Mouse (Mus musculus): ENCODE data around the gene Pmm2.

Gene Pmm2

GRCm38 (mm10) chr16:8656256-8656655, 18.8 kb downstream of the Pmm2 start:
- DNase-seq (ENCODE audit: low spot score), result no peak

GRCm38 (mm10) chr16:8658349-8658748, 20.9 kb downstream of the Pmm2 start:
- DNase-seq (ENCODE audit: low spot score), result no peak

- no peak for DNase-seq (ENCODE audit: low spot score)
Measured at GRCm38 (mm10) chr16:8658764-8659163, 21.3 kb downstream of the Pmm2 start.

DNA sequence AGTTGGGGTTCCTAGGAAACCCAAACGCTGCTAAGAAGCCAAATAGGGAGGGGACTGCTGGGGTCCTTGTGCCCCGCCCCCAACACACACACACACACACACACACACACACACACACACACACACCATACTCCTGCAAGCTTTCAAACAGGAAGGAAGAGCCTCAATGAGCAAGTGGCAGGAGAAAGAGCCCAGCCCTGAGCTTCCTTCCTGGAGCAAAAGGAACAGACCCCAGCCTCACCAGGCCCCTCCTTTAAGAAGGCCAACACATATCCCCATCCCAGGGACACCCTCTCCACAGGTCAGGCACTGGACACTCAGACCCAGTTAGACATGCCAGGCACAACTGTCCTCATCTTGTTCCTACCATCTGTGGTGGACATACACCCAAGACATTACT, 25.5 kb downstream of the Pmm2 start:
- no peak for DNase-seq (ENCODE audit: low spot score)

- DNase-seq (ENCODE audit: low spot score), result no peak
Measured at GRCm38 (mm10) chr16:8663606-8664539, 26.4 kb downstream of the Pmm2 start.

- DNase-seq (ENCODE audit: low spot score), result no peak
Measured at GRCm38 (mm10) chr16:8665367-8665766, 27.9 kb downstream of the Pmm2 start.

- no peak for DNase-seq (ENCODE audit: low spot score)
Measured at GRCm38 (mm10) chr16:8666452-8666851, 29.0 kb downstream of the Pmm2 start.

- DNase-seq (ENCODE audit: low spot score), result no peak
Measured at GRCm38 (mm10) chr16:8667261-8667660, 29.8 kb downstream of the Pmm2 start.

- no peak for DNase-seq (ENCODE audit: low spot score)
Measured at GRCm38 (mm10) chr16:8667814-8668213, 30.3 kb downstream of the Pmm2 start.

DNA sequence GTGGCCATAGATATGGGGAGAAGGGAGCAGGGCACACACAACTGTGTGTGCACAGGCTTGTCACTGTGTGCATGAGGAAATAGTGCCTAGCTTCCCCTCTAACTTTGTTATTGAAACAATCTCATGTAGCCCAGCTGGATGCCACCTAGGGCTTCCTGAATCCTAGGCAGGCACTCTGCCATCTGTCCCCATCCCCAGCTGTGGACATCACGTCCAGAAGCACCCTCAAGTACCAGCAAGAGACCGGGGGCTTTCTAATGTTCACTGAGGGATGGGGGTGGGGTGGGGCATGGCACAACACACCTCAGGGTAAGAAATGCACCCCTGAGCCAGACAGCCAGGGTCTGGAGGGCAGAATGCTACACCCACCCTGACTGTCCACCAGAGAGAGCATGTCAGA, 30.9 kb downstream of the Pmm2 start:
- no peak for DNase-seq (ENCODE audit: low spot score)

DNA sequence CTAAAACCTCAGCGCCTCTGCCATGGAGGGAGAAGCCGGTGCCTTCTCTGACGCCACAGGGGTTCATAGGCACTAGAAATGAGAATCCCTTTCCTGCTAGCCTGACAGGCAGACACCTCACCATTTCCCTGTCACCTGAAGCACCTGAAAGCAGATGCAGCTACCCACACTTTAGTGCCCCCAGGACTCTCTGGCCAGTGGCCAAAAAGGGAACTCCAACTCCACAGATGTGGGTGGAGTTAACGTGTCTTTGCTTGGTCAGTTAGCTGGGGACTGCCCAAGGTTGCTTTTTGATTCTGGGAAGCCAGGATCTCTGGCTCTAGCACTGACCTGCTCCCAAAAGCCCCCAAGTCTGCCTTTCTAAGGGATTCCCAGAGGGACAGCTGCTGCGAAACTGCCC, 32.0 kb downstream of the Pmm2 start:
- no peak for DNase-seq (ENCODE audit: low spot score)

DNA sequence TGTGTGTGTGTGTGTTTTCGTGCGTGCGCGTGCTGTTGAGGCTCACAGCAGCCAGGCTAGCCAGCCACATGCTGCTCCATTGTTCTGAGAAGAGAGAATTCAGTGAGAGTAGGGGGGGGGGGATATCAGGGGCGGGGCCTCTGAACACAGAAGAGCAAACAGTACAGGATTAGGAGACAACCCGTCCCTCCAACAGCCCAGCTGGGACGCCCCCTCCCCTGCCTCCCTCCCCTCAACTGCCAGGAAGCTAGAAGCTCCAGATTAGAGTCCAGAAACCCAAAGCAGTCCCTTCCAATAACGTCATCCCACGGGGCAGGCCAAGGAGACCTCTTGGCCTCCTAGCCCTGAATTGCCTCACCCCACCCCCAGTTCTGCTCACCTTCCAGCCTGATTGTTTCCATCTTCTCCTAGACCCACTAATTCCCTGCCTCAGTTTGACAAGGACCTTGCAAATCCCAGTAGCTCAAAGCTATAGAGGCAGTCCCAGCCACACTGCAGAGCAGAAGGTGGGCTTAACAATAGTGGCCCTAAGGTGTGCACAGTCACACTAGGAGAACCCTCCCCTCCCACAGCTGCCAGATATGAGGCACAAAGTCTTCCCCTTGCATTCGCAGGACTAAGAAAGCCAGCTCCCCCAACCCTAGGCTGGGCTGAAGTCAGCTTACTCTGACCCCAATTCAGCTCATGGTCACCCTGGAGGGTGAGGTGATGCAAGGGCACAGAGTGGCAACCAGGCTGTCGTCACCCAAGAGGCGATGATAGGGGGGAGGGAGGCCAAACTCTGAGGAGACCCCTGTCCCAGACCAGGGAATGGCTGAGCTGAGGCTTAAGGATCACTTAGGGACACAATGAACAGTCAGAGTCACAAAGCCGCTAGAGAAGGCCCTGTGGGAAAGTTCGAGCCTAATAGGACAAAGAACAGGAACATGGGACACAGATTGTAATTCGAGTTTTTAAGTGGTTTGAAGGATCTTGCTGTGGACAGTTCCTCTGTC, 32.9 kb downstream of the Pmm2 start:
- DNase-seq (ENCODE audit: low spot score), result no peak

- peak; percentile 93 for DNase-seq (ENCODE audit: low spot score)
Measured at GRCm38 (mm10) chr16:8671551-8672349, 34.3 kb downstream of the Pmm2 start, which contains the start of gene Carhsp1. TSS of gene Carhsp1 (minus strand) at chr16:8672155.

GRCm38 (mm10) chr16:8672350-8672687, 34.8 kb downstream of the Pmm2 start:
- DNase-seq (ENCODE audit: low spot score), result no peak

GRCm38 (mm10) chr16:8672811-8673210, 35.3 kb downstream of the Pmm2 start:
- no peak for DNase-seq (ENCODE audit: low spot score)

DNA sequence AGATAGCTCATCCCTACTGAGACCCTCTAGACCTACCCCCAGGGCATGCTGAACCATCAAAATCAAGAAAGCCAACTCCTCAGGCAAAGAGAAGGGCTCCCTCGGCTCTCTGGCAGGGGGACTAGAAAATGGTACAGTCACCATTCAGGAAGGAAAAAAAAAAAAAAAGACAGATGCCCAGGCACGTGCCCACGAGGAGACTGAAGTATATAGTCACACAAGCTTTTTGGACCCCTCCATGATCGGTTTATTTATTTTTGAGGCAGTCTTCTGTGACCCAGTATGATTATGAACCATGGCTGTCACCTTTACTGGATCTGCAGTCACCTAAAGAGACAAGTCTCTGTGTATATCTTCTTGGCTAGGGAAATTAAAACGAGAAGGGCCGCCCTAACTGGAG, 35.9 kb downstream of the Pmm2 start:
- DNase-seq (ENCODE audit: low spot score), result no peak

- no peak for DNase-seq (ENCODE audit: low spot score)
Measured at GRCm38 (mm10) chr16:8674165-8674564, 36.7 kb downstream of the Pmm2 start.

DNA sequence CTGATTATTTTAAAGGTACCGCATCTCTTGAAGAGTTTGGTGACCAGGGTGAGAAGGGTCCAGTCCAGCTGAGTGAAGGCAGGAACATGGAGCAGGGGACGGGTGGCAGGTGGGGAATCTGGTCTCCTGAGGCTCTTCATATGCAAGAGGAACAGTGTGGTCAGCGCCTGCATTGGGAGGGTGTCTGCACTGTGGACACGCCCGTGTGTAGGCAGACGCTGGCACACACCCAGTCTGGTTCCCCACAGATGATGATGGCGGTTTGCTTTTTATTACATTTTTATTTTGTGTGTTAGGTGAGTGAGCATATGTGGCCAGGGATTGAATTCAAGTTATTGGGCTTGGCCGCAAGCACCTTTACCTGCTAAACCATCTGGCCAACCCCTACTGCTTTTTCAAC, 38.1 kb downstream of the Pmm2 start:
- no peak for DNase-seq (ENCODE audit: low spot score)

DNA sequence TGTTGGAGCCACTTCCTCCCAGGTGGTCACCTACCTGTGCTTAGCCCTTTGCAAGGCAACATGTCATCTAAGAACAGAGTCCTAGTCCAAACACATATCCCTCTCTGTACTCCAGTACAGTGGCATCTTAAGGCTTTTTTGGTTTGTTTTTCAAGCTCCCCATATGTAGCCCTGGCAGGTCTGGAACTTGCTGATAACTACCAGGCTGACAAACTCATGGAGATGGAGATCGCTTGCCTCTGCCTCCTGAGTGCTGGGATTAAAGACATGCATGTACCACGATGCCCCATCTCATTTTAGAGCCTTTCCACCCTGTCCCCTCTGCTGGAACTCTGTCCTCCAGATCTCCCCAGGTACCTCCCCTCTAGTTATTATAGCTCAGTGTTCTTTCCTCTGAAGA, 38.8 kb downstream of the Pmm2 start:
- DNase-seq (ENCODE audit: low spot score), result no peak

GRCm38 (mm10) chr16:8676800-8677199, 39.3 kb downstream of the Pmm2 start:
- DNase-seq (ENCODE audit: low spot score), result no peak

- peak; percentile 37 for DNase-seq (ENCODE audit: low spot score)
Measured at GRCm38 (mm10) chr16:8678035-8678434, 40.6 kb downstream of the Pmm2 start.

DNA sequence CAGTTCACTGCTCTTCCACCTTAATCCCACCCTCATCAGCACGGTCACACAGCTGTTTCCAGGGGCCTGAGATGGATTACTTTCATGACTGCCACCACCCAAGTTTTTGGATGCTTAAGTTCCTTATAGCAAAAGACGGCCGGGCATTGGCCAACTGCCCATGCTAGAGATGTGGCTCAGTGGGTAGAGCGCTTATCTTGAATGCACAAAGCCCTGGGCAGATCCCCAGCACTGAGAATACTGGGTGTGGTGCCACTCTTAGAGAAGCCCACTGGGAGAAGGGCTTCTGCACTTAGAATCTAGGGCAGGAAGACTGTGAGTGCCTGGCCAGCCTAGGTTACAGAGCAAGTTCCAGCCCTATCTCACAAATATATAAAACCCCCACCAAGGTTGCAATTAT, 41.2 kb downstream of the Pmm2 start:
- DNase-seq (ENCODE audit: low spot score), result no peak
